Mouse (Mus musculus) limb, embryonic 11.5 days (tissue): ENCODE data around the gene Psmd8. TPM values are rescaled to one million over a fixed set of nuclear protein-coding genes. Genes with fewer than 3 reads are reported as not detected.

Source experiments
- ATAC-seq: fragments of 200-750 bp; cut with Nextera tagmentation; 2 replicates; pipeline ENCODE4 v1.8.0; 2017; ENCODE audit warnings: low read depth; ENCODE audit not compliant: insufficient number of reproducible peaks, low FRiP score, low TSS enrichment
- DNase-seq: peaks from one replicate; pipeline ENCODE4 v3.0.0-alpha.2; 2015; ENCODE audit warnings: low spot score
- H3K27ac ChIP-seq: fragments of 300-500 bp; sonication (generic); replicated peaks from 2 replicates; pipeline ENCODE4 v1.5.1; 2014; ENCODE audit warnings: low read depth, mild to moderate bottlenecking, low read length
- H3K27me3 ChIP-seq: fragments of 300-500 bp; sonication (generic); 2 replicates; pipeline ENCODE4 v1.6.1; 2014; ENCODE audit warnings: mild to moderate bottlenecking, low read length, mixed read lengths; ENCODE audit not compliant: control insufficient read depth, insufficient read depth
- H3K36me3 ChIP-seq: fragments of 300-500 bp; sonication (generic); 2 replicates; pipeline ENCODE4 v1.6.1; 2014; ENCODE audit warnings: mild to moderate bottlenecking, low read length, moderate library complexity, mixed read lengths; ENCODE audit not compliant: control insufficient read depth, insufficient read depth
- H3K4me1 ChIP-seq: fragments of 300-500 bp; sonication (generic); 2 replicates; pipeline ENCODE4 v1.6.1; 2014; ENCODE audit warnings: low read length, mixed read lengths; ENCODE audit not compliant: control insufficient read depth, insufficient read depth
- H3K4me2 ChIP-seq: fragments of 300-500 bp; sonication (generic); 2 replicates; pipeline ENCODE4 v1.6.1; 2014; ENCODE audit warnings: low read depth, mild to moderate bottlenecking, moderate library complexity; ENCODE audit not compliant: severe bottlenecking
- H3K4me3 ChIP-seq: fragments of 300-500 bp; sonication (generic); 2 replicates; pipeline ENCODE4 v1.5.1; 2014; ENCODE audit warnings: low read depth, low read length
- H3K9ac ChIP-seq: fragments of 300-500 bp; sonication (generic); 2 replicates; pipeline ENCODE4 v1.6.1; 2014; ENCODE audit warnings: mild to moderate bottlenecking, low read length
- H3K9me3 ChIP-seq: fragments of 300-500 bp; sonication (generic); 2 replicates; pipeline ENCODE4 v1.6.1; 2016; ENCODE audit warnings: low read length; ENCODE audit not compliant: control insufficient read depth
- WGBS: fragments of 180-500 bp; shearing (Covaris S2); extraction: QIAGEN DNeasy Blood & Tissue Kit; methylation state at CpG from one replicate; pipeline ENCODE4 v1.1.7; 2014; 5-methylcytosine and 5-hydroxymethylcytosine counted together
- polyA plus RNA-seq: library from polyadenylated mRNA; unstranded; fragments of >200 nt; fragmentation: Nextera tagmentation; extraction: Ambion mirVana; gene quantifications from 2 replicates; pipeline ENCODE4 v1.2.1, GENCODE M21; 2014

Gene Psmd8
- polyA plus RNA-seq, 1 experiment from 2014 or later: 336 TPM

DNA sequence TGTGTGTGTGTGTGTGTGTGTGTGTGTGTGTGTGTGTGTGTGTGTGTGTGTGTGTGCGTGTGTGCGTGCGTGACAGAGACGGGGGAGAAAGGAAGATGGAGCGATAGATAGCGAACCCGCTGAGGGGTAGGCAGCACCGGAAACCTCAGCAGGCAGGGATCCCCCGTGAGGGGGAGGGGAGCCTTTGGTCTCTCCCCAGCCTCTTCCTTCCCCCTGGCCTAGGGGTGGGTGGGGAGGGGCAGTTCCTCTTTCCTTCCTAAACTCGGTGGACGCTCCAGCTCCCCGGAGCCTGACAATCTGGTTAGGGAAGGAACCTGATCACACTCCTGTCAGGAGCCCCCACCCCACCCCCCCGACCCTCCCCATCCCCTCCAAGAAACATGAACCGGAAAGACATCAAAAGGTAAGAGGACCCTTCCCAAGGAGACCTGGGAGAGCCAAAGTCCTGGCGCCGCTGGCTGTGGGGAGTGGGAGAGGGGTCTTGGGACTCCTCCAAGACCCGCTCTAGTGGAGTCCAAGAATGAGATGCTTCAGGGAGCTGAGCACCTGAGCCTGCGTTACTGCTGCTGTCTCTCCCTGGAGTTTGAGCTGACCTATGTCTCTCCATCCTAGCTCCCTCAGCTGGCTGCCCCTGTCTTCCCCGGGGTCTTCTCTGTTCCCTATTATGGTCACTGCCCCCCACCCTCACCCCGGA lies 45.7 kb downstream of the Psmd8 start, which contains the start of gene Rasgrp4:
Gene Rasgrp4 (plus strand): TSS at position 159 of the 694 bp plus-strand sequence.
- Histone ChIP-seq H3K27ac (no peak within 1 kb of the TSS), H3K9me3 (no peaks in the 10 kb centered on the region), H3K4me1 (peaks cover 9% of the 10 kb centered on the region), H3K4me2 (peak within 1 kb of the TSS; percentile 50), H3K4me3 (peak within 1 kb of the TSS; percentile 20; the same call in 1 of the 2 replicates), H3K27me3 (no peaks in the 10 kb centered on the region), H3K9ac (peak within 1 kb of the TSS; percentile 22; the same call in 1 of the 2 replicates), H3K36me3 (no peaks in the 10 kb centered on the region)
- WGBS: 1% methylated on average over 10 of the region's 20 CpGs
- ATAC-seq (no peak), DNase-seq (peak; percentile 42)

DNA sequence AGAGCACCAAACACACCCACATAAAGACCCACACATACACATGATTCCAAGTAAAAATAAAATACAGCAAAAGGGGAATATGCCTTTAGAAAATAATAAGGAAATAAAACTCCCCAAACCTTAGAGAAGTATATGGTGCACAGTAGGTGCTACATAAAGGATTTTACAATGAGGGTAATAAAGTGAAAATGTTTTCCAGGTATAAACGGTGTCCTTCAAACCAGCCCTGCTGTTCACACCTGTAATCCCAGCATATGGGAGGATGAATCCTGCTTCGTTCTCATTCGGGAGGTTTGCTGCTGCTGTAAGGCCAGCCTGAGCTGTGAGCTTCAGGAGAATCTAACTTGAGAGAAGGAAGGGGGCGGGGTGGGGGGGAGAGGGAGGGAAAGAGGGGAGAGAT lies 46.3 kb downstream of the Psmd8 start:
- Histone ChIP-seq H3K9ac (no peak overlapping the region; the same call in 1 of the 2 replicates), H3K27ac (no peak overlapping the region)
- WGBS: 2% methylated on average over 4 of the region's 4 CpGs

DNA sequence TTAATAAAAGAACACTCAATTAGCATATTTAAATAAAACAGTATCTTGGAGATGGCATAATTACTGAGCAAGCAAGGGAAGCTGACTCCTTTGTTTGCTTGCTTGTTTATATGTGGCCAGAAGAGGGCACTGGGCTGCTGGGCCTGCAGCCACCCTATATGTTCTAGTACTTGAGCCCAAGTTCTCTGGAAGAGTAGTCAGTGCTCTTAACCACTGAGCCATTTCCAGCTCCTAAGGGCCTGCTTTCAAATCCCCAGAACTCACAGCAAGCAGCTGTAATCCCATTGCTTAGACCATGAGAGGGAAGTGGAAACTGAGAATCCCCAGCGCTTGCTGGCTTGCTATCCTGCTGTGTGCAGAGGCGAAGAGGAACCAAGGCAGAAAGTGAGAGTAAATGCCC lies 51.8 kb downstream of the Psmd8 start:
- peaks cover 3% of the 10 kb centered on the region for H3K4me1 ChIP-seq
- ATAC-seq: no peak
- DNase-seq: no peak
- no peak overlapping the region for H3K9ac ChIP-seq
- H3K36me3 ChIP-seq: no peaks in the 10 kb centered on the region
- no peak overlapping the region for H3K27ac ChIP-seq
- H3K4me3 ChIP-seq: no peak overlapping the region
- H3K4me2 ChIP-seq: no peak overlapping the region
- no peaks in the 10 kb centered on the region for H3K9me3 ChIP-seq
- no peaks in the 10 kb centered on the region for H3K27me3 ChIP-seq
- 60% methylated on average over 2 of the region's 2 CpGs for WGBS

More for the DNA sequence above, 46.3 kb downstream of the Psmd8 start:
- Histone ChIP-seq H3K9me3 (no peaks in the 10 kb centered on the region), H3K4me3 (no peak overlapping the region), H3K4me1 (peaks cover 9% of the 10 kb centered on the region), H3K4me2 (peak overlapping the region; percentile 50; the same call in 1 of the 2 replicates), H3K36me3 (no peaks in the 10 kb centered on the region), H3K27me3 (no peaks in the 10 kb centered on the region)
- no peak for ATAC-seq
- no peak for DNase-seq

DNA sequence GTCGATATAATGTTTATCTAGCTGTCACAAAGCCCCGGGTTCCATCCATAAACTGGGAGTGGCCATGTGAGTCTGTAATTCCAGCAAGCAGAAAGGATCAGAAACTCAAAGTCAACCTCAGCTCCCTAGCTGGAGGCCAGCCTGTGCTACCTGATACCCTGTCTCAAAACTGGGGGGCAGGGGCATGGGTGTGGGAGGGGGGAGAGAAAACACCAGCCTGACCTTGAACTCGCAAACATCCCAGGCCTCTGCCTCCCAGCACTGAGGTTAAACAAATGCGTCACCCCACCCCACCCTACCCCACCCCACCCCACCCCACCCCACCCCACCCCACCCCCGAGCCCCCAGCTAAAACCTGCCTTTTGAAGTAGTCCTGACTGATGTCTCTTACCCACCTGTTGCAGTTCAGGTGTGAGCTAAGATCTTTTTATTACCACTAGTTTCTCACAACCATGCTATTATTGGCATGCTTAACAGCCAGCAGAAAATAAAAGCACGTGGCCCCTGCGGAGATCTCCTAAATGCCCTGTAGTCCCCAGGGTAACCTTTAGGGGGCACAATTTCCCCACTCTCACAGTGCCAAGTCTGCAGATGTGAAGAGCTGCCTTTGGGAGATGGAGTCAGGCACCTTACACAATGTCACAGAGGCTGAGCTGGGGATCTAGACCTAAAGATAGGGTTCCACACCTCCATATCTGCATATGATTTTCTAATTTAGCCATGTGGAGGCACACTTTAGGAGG lies 54.2 kb downstream of the Psmd8 start:
- H3K9ac ChIP-seq: no peak overlapping the region
- DNase-seq: peak; percentile 78
- no peak overlapping the region for H3K4me3 ChIP-seq
- no peaks in the 10 kb centered on the region for H3K36me3 ChIP-seq
- no peak for ATAC-seq
- 25% methylated on average over 7 of the region's 7 CpGs for WGBS
- peaks cover 3% of the 10 kb centered on the region for H3K4me1 ChIP-seq
- H3K9me3 ChIP-seq: no peaks in the 10 kb centered on the region
- no peak overlapping the region for H3K4me2 ChIP-seq
- H3K27ac ChIP-seq: no peak overlapping the region
- H3K27me3 ChIP-seq: no peaks in the 10 kb centered on the region

DNA sequence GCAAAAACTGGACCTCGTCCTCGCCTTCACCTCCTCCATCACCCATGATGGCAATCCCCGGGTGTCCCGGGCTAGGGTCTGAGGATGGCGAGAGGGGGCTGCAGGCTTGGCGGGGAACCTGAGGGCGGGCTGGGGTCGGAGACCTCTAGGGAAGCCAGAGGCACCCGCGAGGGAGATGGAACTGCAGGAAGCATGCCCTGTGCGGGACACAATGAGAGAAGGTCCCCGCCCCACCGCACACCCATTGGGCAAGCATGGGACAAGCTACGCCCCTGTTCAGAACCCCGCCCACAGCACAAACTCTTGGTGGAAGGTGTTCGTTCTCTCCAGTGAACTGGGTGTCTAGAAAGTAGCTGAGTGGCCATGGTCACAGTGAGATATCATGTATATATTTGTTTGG lies 55.5 kb downstream of the Psmd8 start, which contains the start of gene Ryr1:
Gene Ryr1 (minus strand): TSS at position 210 of the 400 bp plus-strand sequence.
- WGBS: 0% methylated on average over 16 of the region's 16 CpGs
- Histone ChIP-seq H3K4me1 (peaks cover 3% of the 10 kb centered on the region), H3K27ac (no peak within 1 kb of the TSS), H3K27me3 (no peaks in the 10 kb centered on the region), H3K4me3 (peak within 1 kb of the TSS; percentile 36), H3K9me3 (no peaks in the 10 kb centered on the region), H3K9ac (peak within 1 kb of the TSS; percentile 61), H3K36me3 (no peaks in the 10 kb centered on the region), H3K4me2 (peak within 1 kb of the TSS; percentile 74)
- DNase-seq: peak; percentile 82
- peak; percentile 81; the same call in 1 of the 2 replicates for ATAC-seq

Other genes starting within 250 kb of the Psmd8 start
- gene Actn4, start 218.4 kb downstream of the Psmd8 start, polyA plus RNA-seq: 208 and 213 TPM in 2 replicates
- gene Eif3k, start 198.8 kb downstream of the Psmd8 start, polyA plus RNA-seq: 463 and 476 TPM in 2 replicates
- gene Map4k1, start 198.7 kb downstream of the Psmd8 start, polyA plus RNA-seq: 10.5 and 12.1 TPM in 2 replicates
- gene Ryr1, start 55.5 kb downstream of the Psmd8 start, polyA plus RNA-seq: 2.5 and 2.7 TPM in 2 replicates
- 0.25 and 0.37 TPM in 2 replicates for gene Rasgrp4, start 45.9 kb downstream of the Psmd8 start, polyA plus RNA-seq
- 10.1 and 11.9 TPM in 2 replicates for gene Fam98c, start 24.5 kb downstream of the Psmd8 start, polyA plus RNA-seq
- gene Ggn, start 10.5 kb downstream of the Psmd8 start, polyA plus RNA-seq: 0.23 and 0.81 TPM in 2 replicates
- 4.7 and 5.1 TPM in 2 replicates for gene Spred3, start 10.3 kb downstream of the Psmd8 start, polyA plus RNA-seq
- 0.16 and 0.45 TPM in 2 replicates for gene Catsperg1, start 33.3 kb upstream of the Psmd8 start, polyA plus RNA-seq
- gene Kcnk6, start 51.8 kb upstream of the Psmd8 start, polyA plus RNA-seq: 0.37 and 0.38 TPM in 2 replicates
- gene Yif1b, start 57.6 kb upstream of the Psmd8 start, polyA plus RNA-seq: 90.8 and 101 TPM in 2 replicates
- 1.4 and 2.3 TPM in 2 replicates for gene 2200002D01Rik, start 67.8 kb upstream of the Psmd8 start, polyA plus RNA-seq
- 75.1 and 80.7 TPM in 2 replicates for gene Spint2, start 101.2 kb upstream of the Psmd8 start, polyA plus RNA-seq
- 3.5 and 3.8 TPM in 2 replicates for gene Ppp1r14a, start 108.6 kb upstream of the Psmd8 start, polyA plus RNA-seq
- 30.0 and 35.2 TPM in 2 replicates for gene Dpf1, start 123.2 kb upstream of the Psmd8 start, polyA plus RNA-seq